ENCODE assay signal across 9 mouse cellular contexts in the genomic region with DNA sequence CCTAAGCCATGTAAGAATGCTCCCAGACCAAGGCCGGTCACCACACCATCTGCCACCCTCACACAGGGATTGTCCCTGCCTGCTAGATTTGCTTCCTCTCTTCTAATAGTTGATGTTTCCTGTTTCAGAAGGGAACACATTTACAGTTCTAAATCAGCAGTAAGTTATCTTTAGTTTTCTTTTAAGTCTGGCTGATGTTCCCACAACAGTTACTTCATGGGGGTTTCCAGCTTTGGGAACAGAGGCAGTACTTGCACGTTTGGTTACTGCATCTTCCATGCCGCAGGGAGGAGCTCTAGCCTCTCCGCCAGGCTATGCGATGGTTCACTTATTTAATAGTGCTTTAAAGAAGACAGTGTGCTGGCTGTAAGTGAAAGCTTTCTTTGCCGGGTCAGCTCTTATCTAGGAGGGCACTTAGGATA. TPM values are rescaled to one million over a fixed set of nuclear protein-coding genes. Genes with fewer than 3 reads are reported as not detected.
A peak's percentile ranks its signal among the peaks of the same experiment; 100 is the strongest.
DNase-seq lines count a peak whose midpoint lies in the region; ATAC-seq lines count a peak whose summit lies in the region.
"Had no signal": no experiment of that assay in that cellular context is flagged by ENCODE, and none has a peak within 500 bp of the region (broad histone marks: within the 10 kb centered on the region; RNA-seq: fewer than 3 reads in every experiment).

No protein-coding gene starts in this region.

- WGBS in kidney, embryonic 15.5 days, result 32% methylated on average over 6 of the region's 6 CpGs
- 78% methylated on average over 6 of the region's 6 CpGs for WGBS in hindbrain, embryonic 11.5 days
- WGBS in midbrain, embryonic 16.5 days, result 76% methylated on average over 6 of the region's 6 CpGs

- peak overlapping the region; percentile 82 for H3K27ac ChIP-seq in kidney, embryonic 15.5 days
- H3K27ac ChIP-seq in hindbrain, embryonic 11.5 days (ENCODE audit: low read depth, low read length), result no peak overlapping the region
- H3K27ac ChIP-seq in midbrain, embryonic 16.5 days (ENCODE audit: low read length), result no peak overlapping the region

- no peaks in the 10 kb centered on the region for H3K27me3 ChIP-seq in kidney, embryonic 15.5 days
- H3K27me3 ChIP-seq in hindbrain, embryonic 11.5 days (ENCODE audit: control insufficient read depth, insufficient read depth, low read length), result no peaks in the 10 kb centered on the region
- no peaks in the 10 kb centered on the region for H3K27me3 ChIP-seq in midbrain, embryonic 16.5 days (ENCODE audit: control insufficient read depth, insufficient read depth, low read depth, low read length)

- peaks cover 24% of the 10 kb centered on the region for H3K4me1 ChIP-seq in kidney, embryonic 15.5 days
- no peaks in the 10 kb centered on the region; the same call in 1 of the 2 replicates for H3K4me1 ChIP-seq in hindbrain, embryonic 11.5 days (replicated peaks; ENCODE audit: control insufficient read depth, insufficient read depth, low read length)
- no peaks in the 10 kb centered on the region for H3K4me1 ChIP-seq in midbrain, embryonic 16.5 days (ENCODE audit: control insufficient read depth, insufficient read depth, low read length)

- H3K36me3 ChIP-seq in kidney, embryonic 15.5 days, result no peaks in the 10 kb centered on the region
- H3K36me3 ChIP-seq in hindbrain, embryonic 11.5 days (ENCODE audit: control insufficient read depth, insufficient read depth, low read length), result no peaks in the 10 kb centered on the region
- no peaks in the 10 kb centered on the region for H3K36me3 ChIP-seq in midbrain, embryonic 16.5 days (ENCODE audit: control insufficient read depth, insufficient read depth, low read length)
- H3K36me3 ChIP-seq: G1E had no signal

- no peak overlapping the region for H3K4me3 ChIP-seq in kidney, embryonic 15.5 days (replicated peaks)
- no peak overlapping the region for H3K4me3 ChIP-seq in hindbrain, embryonic 11.5 days (ENCODE audit: low read depth, low read length)
- no peak overlapping the region for H3K4me3 ChIP-seq in midbrain, embryonic 16.5 days (ENCODE audit: low read depth, low read length)

- no peak; the same call in 1 of the 2 replicates for ATAC-seq in kidney, embryonic 15.5 days (replicated peaks; ENCODE audit: low FRiP score)
- ATAC-seq in megakaryocyte progenitor cell, adult 5-6 weeks (replicated peaks; ENCODE audit: poor library complexity), result peak; percentile 58
- ATAC-seq in hindbrain, embryonic 11.5 days (ENCODE audit: low FRiP score), result no peak
- no peak for ATAC-seq in midbrain, embryonic 16.5 days

- H3K4me2 ChIP-seq in kidney, embryonic 15.5 days, result no peak overlapping the region
- no peak overlapping the region for H3K4me2 ChIP-seq in hindbrain, embryonic 11.5 days (replicated peaks; ENCODE audit: low read depth, low read length)
- no peak overlapping the region for H3K4me2 ChIP-seq in midbrain, embryonic 16.5 days (ENCODE audit: low read length)

- no peaks in the 10 kb centered on the region for H3K9me3 ChIP-seq in kidney, embryonic 15.5 days (replicated peaks)
- no peaks in the 10 kb centered on the region for H3K9me3 ChIP-seq in hindbrain, embryonic 11.5 days (ENCODE audit: control insufficient read depth, low read length)
- H3K9me3 ChIP-seq in midbrain, embryonic 16.5 days (replicated peaks; ENCODE audit: control insufficient read depth, low read length, poor library complexity, severe bottlenecking), result no peaks in the 10 kb centered on the region
- H3K9me3 ChIP-seq: G1E had no signal

- intact Hi-C loops in heart, postnatal 36 days (cut with DNase I), result no loop called here

- peak; percentile 96 for DNase-seq in heart, adult 11 months
- DNase-seq in heart, postnatal 36 days, result no peak
- DNase-seq in MN1 (ENCODE audit: low spot score), result peak; percentile 30
- no peak for DNase-seq in hindbrain, embryonic 11.5 days (ENCODE audit: low spot score)
- no peak for DNase-seq in gastrocnemius, adult 18-20 months (ENCODE audit: low spot score)

- no peak overlapping the region for H3K9ac ChIP-seq in kidney, embryonic 15.5 days
- H3K9ac ChIP-seq in hindbrain, embryonic 11.5 days (ENCODE audit: low read depth, low read length), result no peak overlapping the region
- no peak overlapping the region for H3K9ac ChIP-seq in midbrain, embryonic 16.5 days (ENCODE audit: low read depth, low read length)

RNA-seq across cellular contexts. Expression of a gene that starts 26.0 kb away (rescaled TPM):
- under 1 TPM in 1 of 2 experiments, not detected in 1; 0.28 TPM for total RNA-seq in heart, postnatal 36 days (2021)
- 0.72 and 1.4 TPM in 2 replicates for polyA plus RNA-seq in kidney, embryonic 15.5 days (2015; fragmentation: Nextera tagmentation; extraction: Ambion mirVana)
- 4.7 and 10.5 TPM in 2 replicates for total RNA-seq in megakaryocyte progenitor cell, adult 5-6 weeks (2015)
- total RNA-seq in megakaryocyte progenitor cell, adult 5-6 weeks (2017), result 1.3 and 5.3 TPM in 2 replicates
- polyA plus RNA-seq in hindbrain, embryonic 11.5 days (2014; fragmentation: Nextera tagmentation; extraction: Ambion mirVana), result 0.57 and 0.71 TPM in 2 replicates
- under 1 TPM in 1 of 2 experiments, not detected in 1; 0.47 TPM for total RNA-seq in gastrocnemius, adult 18-20 months (2021)
- polyA plus RNA-seq in midbrain, embryonic 16.5 days (2015; fragmentation: Nextera tagmentation; extraction: Ambion mirVana), result 0.16 and 0.32 TPM in 2 replicates
- polyA plus RNA-seq: G1E had no signal

RNA-seq across cellular contexts. Expression of a gene that starts 43.1 kb away (rescaled TPM):
- total RNA-seq in heart, postnatal 36 days (2021), result 100 to 1,000 TPM; 751 to 829 TPM
- 3.0 and 3.9 TPM in 2 replicates for polyA plus RNA-seq in kidney, embryonic 15.5 days (2015; fragmentation: Nextera tagmentation; extraction: Ambion mirVana)
- total RNA-seq in megakaryocyte progenitor cell, adult 5-6 weeks (2015), result 1.2 and 1.5 TPM in 2 replicates
- 0.54 TPM in 1 of 2 replicates, not detected in the other for total RNA-seq in megakaryocyte progenitor cell, adult 5-6 weeks (2017)
- 3.4 and 3.6 TPM in 2 replicates for polyA plus RNA-seq in hindbrain, embryonic 11.5 days (2014; fragmentation: Nextera tagmentation; extraction: Ambion mirVana)
- total RNA-seq in gastrocnemius, adult 18-20 months (2021), result 100 to 1,000 TPM; 378 to 469 TPM
- polyA plus RNA-seq in midbrain, embryonic 16.5 days (2015; fragmentation: Nextera tagmentation; extraction: Ambion mirVana), result 4.3 and 6.3 TPM in 2 replicates
- polyA plus RNA-seq: G1E had no signal

RNA-seq across cellular contexts. Expression of a gene that starts 46.9 kb away (rescaled TPM):
- total RNA-seq in heart, postnatal 36 days (2021), result 1 to 10 TPM; 1.4 to 2.7 TPM
- not detected in 2 replicates for polyA plus RNA-seq in kidney, embryonic 15.5 days (2015; fragmentation: Nextera tagmentation; extraction: Ambion mirVana)
- 0.37 and 1.2 TPM in 2 replicates for total RNA-seq in megakaryocyte progenitor cell, adult 5-6 weeks (2015)
- 0.27 and 0.33 TPM in 2 replicates for total RNA-seq in megakaryocyte progenitor cell, adult 5-6 weeks (2017)
- not detected in 2 replicates for polyA plus RNA-seq in hindbrain, embryonic 11.5 days (2014; fragmentation: Nextera tagmentation; extraction: Ambion mirVana)
- total RNA-seq in gastrocnemius, adult 18-20 months (2021), result under 1 TPM; 0.30 to 0.36 TPM
- not detected in 2 replicates for polyA plus RNA-seq in midbrain, embryonic 16.5 days (2015; fragmentation: Nextera tagmentation; extraction: Ambion mirVana)
- total RNA-seq: G1E had no signal
- polyA plus RNA-seq: G1E had no signal

Comparison
In these comparisons a context has a peak if more than half of its experiments do, and no peak if none do; other contexts are left out.
1. DNase-seq: peak in heart, adult 11 months (single experiment) and MN1 (single experiment); none in heart, postnatal 36 days (0 of 2), hindbrain, embryonic 11.5 days (single experiment) and gastrocnemius, adult 18-20 months (single experiment).
2. RNA of a gene that starts 43.1 kb away (total RNA-seq): 751 to 829 TPM in heart, postnatal 36 days and 378 to 469 TPM in gastrocnemius, adult 18-20 months; 0.54 to 1.5 TPM in megakaryocyte progenitor cell, adult 5-6 weeks; every median in the first group is over 100 times any median in the second.